Mouse (Mus musculus) kidney, adult 2 months (tissue): ENCODE data around the gene Serpine2. TPM values are rescaled to one million over a fixed set of nuclear protein-coding genes. Genes with fewer than 3 reads are reported as not detected.
A peak's percentile ranks its signal among the peaks of the same experiment; 100 is the strongest.

Experiments used
- DNase-seq: peaks from one replicate; pipeline ENCODE4 v3.0.0; 2021
- H3K27ac ChIP-seq: fragments of 200-500 bp; 2 replicates; pipeline ENCODE4 v1.5.1; 2012; ENCODE audit warnings: low read depth, low read length, control low read depth, inconsistent platforms; ENCODE audit not compliant: insufficient read depth
- H3K27me3 ChIP-seq: fragments of 200-500 bp; replicated peaks from 2 replicates; pipeline ENCODE4 v1.6.1; 2012; ENCODE audit warnings: mild to moderate bottlenecking, moderate library complexity, low read length, inconsistent platforms; ENCODE audit not compliant: control insufficient read depth, insufficient read depth
- H3K36me3 ChIP-seq: fragments of 200-500 bp; 2 replicates; pipeline ENCODE4 v1.6.1; 2012; ENCODE audit warnings: mild to moderate bottlenecking, moderate library complexity, low read length, inconsistent platforms; ENCODE audit not compliant: control insufficient read depth, insufficient read depth
- H3K4me1 ChIP-seq: fragments of 200-500 bp; 2 replicates; pipeline ENCODE4 v1.6.1; 2011; ENCODE audit warnings: low read length; ENCODE audit not compliant: control insufficient read depth, insufficient read depth
- H3K4me3 ChIP-seq: fragments of 200-500 bp; 2 replicates; pipeline ENCODE4 v1.5.1; 2011; ENCODE audit warnings: mild to moderate bottlenecking, low read depth, low read length, control low read depth; ENCODE audit not compliant: insufficient read depth
- CTCF ChIP-seq: fragments of 200-500 bp; conservative IDR thresholded peaks from 2 replicates; pipeline ENCODE4 v1.5.1; 2011; ENCODE audit warnings: low read depth, mild to moderate bottlenecking, control low read depth, low read length, moderate library complexity, mixed read lengths; ENCODE audit not compliant: insufficient read depth, insufficient read length
- POLR2A ChIP-seq: fragments of 200-500 bp; IDR thresholded peaks from one replicate; pipeline ENCODE4 v1.6.1; 2011; ENCODE audit warnings: low read depth, low read length, control low read depth
- WGBS: fragments of 180-500 bp; shearing (Covaris S2); methylation state at CpG from one replicate; pipeline ENCODE4 v1.1.7; 2018; 5-methylcytosine and 5-hydroxymethylcytosine counted together
- polyA plus RNA-seq: library from polyadenylated mRNA; depleted of rRNA; stranded (reverse); fragments of >200 nt; gene quantifications from 2 replicates; pipeline ENCODE4 v1.2.3, GENCODE M21; 2012

Gene Serpine2
- polyA plus RNA-seq, 1 experiment: 27.2 TPM

DNA sequence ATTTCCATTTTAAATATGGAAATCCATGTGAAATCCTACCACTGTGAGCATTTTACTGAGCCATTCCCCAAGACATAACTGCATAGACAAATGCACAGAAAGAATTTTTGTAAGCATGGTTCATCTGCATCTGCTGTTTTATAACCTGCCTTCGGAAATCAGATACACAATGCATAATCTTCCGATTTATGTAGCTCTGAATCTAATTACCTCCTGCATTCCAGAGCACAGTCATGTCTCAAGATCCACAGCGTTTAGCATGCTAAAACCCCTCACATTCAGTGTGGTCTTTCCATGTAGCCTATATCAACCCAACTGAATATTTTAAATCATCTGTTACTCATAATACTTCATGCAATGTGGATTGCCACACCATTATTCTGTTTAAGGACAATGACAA, 51.5 kb downstream of the Serpine2 start:
- Histone ChIP-seq H3K27ac (no peak overlapping the region), H3K4me3 (no peak overlapping the region), H3K4me1 (no peaks in the 10 kb centered on the region), H3K27me3 (no peaks in the 10 kb centered on the region), H3K36me3 (no peaks in the 10 kb centered on the region)
- TF ChIP-seq CTCF (no peak), POLR2A (no peak)
- WGBS: 82% methylated on average over 3 of the region's 3 CpGs
- no peak for DNase-seq

GRCm38 (mm10) chr1:79806865-79807264, 54.1 kb downstream of the Serpine2 start:
- no peak for DNase-seq
- H3K36me3 ChIP-seq: no peaks in the 10 kb centered on the region
- no peak for TF ChIP-seq POLR2A
- no peak for TF ChIP-seq CTCF
- no peak overlapping the region for H3K4me3 ChIP-seq
- no peaks in the 10 kb centered on the region for H3K27me3 ChIP-seq
- H3K4me1 ChIP-seq: no peaks in the 10 kb centered on the region
- no peak overlapping the region for H3K27ac ChIP-seq
- 81% methylated on average over 5 of the region's 5 CpGs for WGBS

GRCm38 (mm10) chr1:79803614-79804013, 57.4 kb downstream of the Serpine2 start:
- Histone ChIP-seq H3K27me3 (no peaks in the 10 kb centered on the region), H3K4me1 (no peaks in the 10 kb centered on the region), H3K4me3 (no peak overlapping the region), H3K36me3 (no peaks in the 10 kb centered on the region), H3K27ac (no peak overlapping the region)
- no peak for DNase-seq
- WGBS: 87% methylated on average over 7 of the region's 7 CpGs
- TF ChIP-seq POLR2A (no peak), CTCF (no peak)

DNA sequence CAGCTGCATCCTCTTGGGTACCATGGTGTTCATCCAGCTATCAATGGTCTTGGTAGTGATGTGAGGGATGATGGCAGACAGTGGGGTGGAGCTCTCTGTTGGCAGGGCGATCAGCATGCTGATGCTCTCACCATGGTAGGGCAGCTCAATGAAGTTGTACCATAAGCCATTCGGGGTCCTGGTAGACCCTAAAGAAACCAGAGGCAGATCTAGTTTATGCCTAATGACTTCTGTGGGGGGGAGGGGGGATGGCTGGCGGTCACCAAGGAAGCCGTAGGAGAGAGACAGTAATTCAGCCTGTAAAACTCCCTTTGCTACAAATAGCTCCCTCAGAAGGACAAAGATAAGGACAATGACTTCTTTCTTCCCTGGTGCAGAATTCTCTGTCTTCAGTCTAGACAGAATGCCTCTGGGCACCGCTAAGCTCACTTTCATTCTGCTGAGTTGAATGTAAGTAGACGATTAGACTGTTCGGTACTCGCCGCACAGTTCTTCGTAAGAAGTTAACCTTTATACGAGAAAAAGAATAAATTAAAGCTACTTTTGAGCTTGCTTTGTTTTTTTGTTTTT, 58.0 kb downstream of the Serpine2 start:
- 92% methylated on average over 11 of the region's 11 CpGs for WGBS
- Histone ChIP-seq H3K27ac (no peak overlapping the region), H3K4me3 (no peak overlapping the region), H3K27me3 (no peaks in the 10 kb centered on the region), H3K36me3 (no peaks in the 10 kb centered on the region), H3K4me1 (no peaks in the 10 kb centered on the region)
- no peak for DNase-seq
- TF ChIP-seq POLR2A (no peak), CTCF (no peak)

- H3K4me3 ChIP-seq: no peak overlapping the region
- no peaks in the 10 kb centered on the region for H3K27me3 ChIP-seq
- H3K27ac ChIP-seq: no peak overlapping the region
- no peaks in the 10 kb centered on the region for H3K4me1 ChIP-seq
- DNase-seq: no peak
- WGBS: 88% methylated on average over 3 of the region's 3 CpGs
- H3K36me3 ChIP-seq: no peaks in the 10 kb centered on the region
- TF ChIP-seq POLR2A: no peak
- TF ChIP-seq CTCF: no peak
These were observed 63.9 kb downstream of the Serpine2 start for GRCm38 (mm10) chr1:79797084-79797483.

GRCm38 (mm10) chr1:79786267-79786927, 74.6 kb downstream of the Serpine2 start:
- 60% methylated on average over 7 of the region's 7 CpGs for WGBS
- peak; percentile 22 for DNase-seq
- Histone ChIP-seq H3K27ac (no peak overlapping the region), H3K27me3 (no peaks in the 10 kb centered on the region), H3K4me1 (no peaks in the 10 kb centered on the region), H3K4me3 (no peak overlapping the region), H3K36me3 (peaks cover 2% of the 10 kb centered on the region)
- TF ChIP-seq POLR2A (no peak), CTCF (peak; percentile 58)

DNA sequence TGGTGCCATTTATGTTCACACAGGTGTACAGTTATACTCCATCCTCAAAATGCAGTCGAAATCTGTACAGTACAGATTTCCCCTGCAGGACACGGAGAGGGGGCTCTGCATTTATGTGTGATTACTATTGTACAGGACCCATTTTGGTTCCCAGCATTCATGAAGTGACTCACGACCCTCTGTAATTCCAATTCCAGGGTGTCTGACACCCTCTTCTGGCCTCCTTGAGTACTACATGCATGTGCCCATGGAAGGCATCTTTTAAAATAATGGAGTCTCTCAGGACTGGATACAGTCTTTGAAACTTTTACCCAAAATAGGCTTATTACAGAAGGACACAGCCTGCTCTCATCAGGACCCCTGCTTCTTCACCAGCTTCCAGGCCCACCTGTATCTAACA, 78.5 kb downstream of the Serpine2 start:
- 90% methylated on average over 3 of the region's 3 CpGs for WGBS
- Histone ChIP-seq H3K4me1 (no peaks in the 10 kb centered on the region), H3K36me3 (peaks cover 7% of the 10 kb centered on the region), H3K27ac (no peak overlapping the region), H3K27me3 (no peaks in the 10 kb centered on the region), H3K4me3 (no peak overlapping the region)
- DNase-seq: no peak
- TF ChIP-seq POLR2A (no peak), CTCF (peak; percentile 40)
